Mouse (Mus musculus): Measurements from ENCODE around the gene Wnt2. TPM values are rescaled to one million over a fixed set of nuclear protein-coding genes. Genes with fewer than 3 reads are reported as not detected.

Gene Wnt2
- polyA plus RNA-seq, 1 experiment from 2014 or later = 0.24 TPM

DNA sequence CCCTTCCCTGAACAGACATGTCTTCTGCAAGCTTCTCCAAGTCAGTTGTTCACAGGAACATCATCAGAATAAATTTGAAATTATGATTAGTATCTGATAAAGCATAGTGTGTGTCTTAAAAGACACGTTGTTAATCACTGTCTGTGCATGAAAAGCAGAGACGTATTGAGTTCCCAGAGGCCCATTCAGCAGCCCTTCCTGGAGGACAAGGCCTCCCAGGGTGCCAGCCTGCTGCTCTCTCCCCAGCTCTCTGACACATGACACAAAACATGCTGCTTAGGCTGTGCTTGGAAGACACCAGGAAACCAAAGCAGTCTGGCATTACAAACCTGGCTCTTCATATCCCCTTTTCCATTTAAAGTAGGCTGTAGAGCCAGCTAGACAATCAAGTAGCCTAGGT is 88.5 kb downstream of the Wnt2 start:
- no peaks in the 10 kb centered on the region for H3K27me3 ChIP-seq (ENCODE audit: control insufficient read depth, insufficient read depth, low read length)
- DNase-seq (no peak), ATAC-seq (ENCODE audit: low FRiP score, low TSS enrichment) (no peak)
- peaks cover 37% of the 10 kb centered on the region for H3K36me3 ChIP-seq (ENCODE audit: control insufficient read depth, insufficient read depth, low read length)
- no peak overlapping the region for H3K27ac ChIP-seq (replicated peaks; ENCODE audit: low read depth, low read length)
- WGBS = 10% methylated on average over 2 of the region's 2 CpGs
- no peak overlapping the region for H3K4me3 ChIP-seq (replicated peaks; ENCODE audit: low read depth, low read length)
- no peaks in the 10 kb centered on the region for H3K9me3 ChIP-seq (ENCODE audit: control insufficient read depth, low read length)
- H3K9ac ChIP-seq (replicated peaks; ENCODE audit: low read length) = no peak overlapping the region
- no peak overlapping the region for H3K4me2 ChIP-seq (ENCODE audit: low read length)
- H3K4me1 ChIP-seq (ENCODE audit: control insufficient read depth, insufficient read depth, low read length) = no peaks in the 10 kb centered on the region

Other genes starting within 250 kb of the Wnt2 start
- gene Asz1, start 78.5 kb upstream of the Wnt2 start, polyA plus RNA-seq (2014; fragmentation: Nextera tagmentation; extraction: Ambion mirVana) = not detected in 2 replicates
- 0.70 and 0.98 TPM in 2 replicates for gene Cftr, start 140.1 kb upstream of the Wnt2 start, polyA plus RNA-seq (2014; fragmentation: Nextera tagmentation; extraction: Ambion mirVana)

Data from midbrain, embryonic 14.5 days (tissue).